Mouse (Mus musculus) embryonic facial prominence, embryonic 11.5 days (tissue): ENCODE measurements around the gene Cdc42ep2. TPM values are rescaled to one million over a fixed set of nuclear protein-coding genes. Genes with fewer than 3 reads are reported as not detected.
A peak's percentile ranks its signal among the peaks of the same experiment; 100 is the strongest.

Source experiments
- ATAC-seq: fragments of 200-750 bp; cut with Nextera tagmentation; replicated peaks from 2 replicates; pipeline ENCODE4 v1.8.0; 2017; ENCODE audit warnings: low read depth; ENCODE audit not compliant: insufficient number of reproducible peaks, low FRiP score, low TSS enrichment
- DNase-seq: peaks from one replicate; pipeline ENCODE4 v3.0.0-alpha.2; 2015; ENCODE audit warnings: low spot score
- H3K27ac ChIP-seq: fragments of 300-500 bp; sonication (generic); replicated peaks from 2 replicates; pipeline ENCODE4 v1.5.1; 2014; ENCODE audit warnings: mild to moderate bottlenecking, low read depth, low read length, control low read depth
- H3K27me3 ChIP-seq: fragments of 300-500 bp; sonication (generic); 2 replicates; pipeline ENCODE4 v1.6.1; 2014; ENCODE audit warnings: mild to moderate bottlenecking, low read length, moderate library complexity, mixed read lengths; ENCODE audit not compliant: control insufficient read depth, insufficient read depth
- H3K36me3 ChIP-seq: fragments of 300-500 bp; sonication (generic); replicated peaks from 2 replicates; pipeline ENCODE4 v1.6.1; 2014; ENCODE audit warnings: low read depth, mild to moderate bottlenecking, low read length, moderate library complexity, mixed read lengths; ENCODE audit not compliant: control insufficient read depth, insufficient read depth
- H3K4me1 ChIP-seq: fragments of 300-500 bp; sonication (generic); 2 replicates; pipeline ENCODE4 v1.6.1; 2014; ENCODE audit warnings: low read length, mixed read lengths; ENCODE audit not compliant: control insufficient read depth, insufficient read depth
- H3K4me2 ChIP-seq: fragments of 300-500 bp; sonication (generic); 2 replicates; pipeline ENCODE4 v1.6.1; 2014; ENCODE audit warnings: low read depth, mild to moderate bottlenecking, control low read depth, low read length, moderate library complexity
- H3K4me3 ChIP-seq: fragments of 300-500 bp; sonication (generic); 2 replicates; pipeline ENCODE4 v1.5.1; 2014; ENCODE audit warnings: low read depth, low read length, control low read depth
- H3K9ac ChIP-seq: fragments of 300-500 bp; sonication (generic); replicated peaks from 2 replicates; pipeline ENCODE4 v1.6.1; 2014; ENCODE audit warnings: mild to moderate bottlenecking, control low read depth, low read length
- H3K9me3 ChIP-seq: fragments of 300-500 bp; sonication (generic); replicated peaks from 2 replicates; pipeline ENCODE4 v1.6.1; 2016; ENCODE audit warnings: mild to moderate bottlenecking, low read length, inconsistent platforms, mixed read lengths; ENCODE audit not compliant: control insufficient read depth
- WGBS: fragments of 180-500 bp; shearing (Covaris S2); extraction: QIAGEN DNeasy Blood & Tissue Kit; methylation state at CpG from one replicate; pipeline ENCODE4 v1.1.7; 2014; 5-methylcytosine and 5-hydroxymethylcytosine counted together
- polyA plus RNA-seq: library from polyadenylated mRNA; unstranded; fragments of >200 nt; fragmentation: Nextera tagmentation; extraction: Ambion mirVana; gene quantifications from 2 replicates; pipeline ENCODE4 v1.2.1, GENCODE M21; 2014

Cdc42ep2 gene
- polyA plus RNA-seq, 1 experiment from 2014 or later, result 2.4 TPM

- DNase-seq, result no peak
- WGBS, result 78% methylated on average over 14 of the region's 14 CpGs
These were observed 5.3 kb upstream of the Cdc42ep2 start for GRCm38 (mm10) chr19:5929634-5930596.

GRCm38 (mm10) chr19:5928546-5928945 lies 3.9 kb upstream of the Cdc42ep2 start:
- Histone ChIP-seq H3K9ac (no peak overlapping the region), H3K9me3 (no peaks in the 10 kb centered on the region), H3K27me3 (peaks cover 4% of the 10 kb centered on the region; the same call in 1 of the 2 replicates), H3K27ac (no peak overlapping the region), H3K4me2 (no peak overlapping the region), H3K4me3 (no peak overlapping the region), H3K36me3 (no peaks in the 10 kb centered on the region), H3K4me1 (no peaks in the 10 kb centered on the region; the same call in 1 of the 2 replicates)
- 58% methylated on average over 3 of the region's 3 CpGs for WGBS
- ATAC-seq (no peak), DNase-seq (peak; percentile 25)

More at GRCm38 (mm10) chr19:5929634-5930596, 5.3 kb upstream of the Cdc42ep2 start:
- no peak overlapping the region for H3K9ac ChIP-seq
- H3K9me3 ChIP-seq, result no peaks in the 10 kb centered on the region
- no peaks in the 10 kb centered on the region; the same call in 1 of the 2 replicates for H3K4me1 ChIP-seq
- no peak overlapping the region for H3K4me3 ChIP-seq
- no peak overlapping the region for H3K27ac ChIP-seq
- peaks cover 4% of the 10 kb centered on the region; the same call in 1 of the 2 replicates for H3K27me3 ChIP-seq
- ATAC-seq, result no peak
- H3K36me3 ChIP-seq, result no peaks in the 10 kb centered on the region
- H3K4me2 ChIP-seq, result no peak overlapping the region

GRCm38 (mm10) chr19:5928104-5928503 lies 3.5 kb upstream of the Cdc42ep2 start:
- H3K4me2 ChIP-seq, result no peak overlapping the region
- H3K27ac ChIP-seq, result no peak overlapping the region
- no peak for ATAC-seq
- H3K9me3 ChIP-seq, result no peaks in the 10 kb centered on the region
- DNase-seq, result no peak
- no peaks in the 10 kb centered on the region for H3K36me3 ChIP-seq
- no peak overlapping the region for H3K4me3 ChIP-seq
- no peaks in the 10 kb centered on the region; the same call in 1 of the 2 replicates for H3K4me1 ChIP-seq
- H3K27me3 ChIP-seq, result peaks cover 4% of the 10 kb centered on the region; the same call in 1 of the 2 replicates
- WGBS, result 67% methylated on average over 6 of the region's 6 CpGs
- no peak overlapping the region for H3K9ac ChIP-seq

- H3K9me3 ChIP-seq, result no peaks in the 10 kb centered on the region
- H3K36me3 ChIP-seq, result no peaks in the 10 kb centered on the region
- H3K9ac ChIP-seq, result no peak overlapping the region
- H3K4me1 ChIP-seq, result no peaks in the 10 kb centered on the region; the same call in 1 of the 2 replicates
- no peak overlapping the region for H3K4me3 ChIP-seq
- DNase-seq (no peak), ATAC-seq (no peak)
- no peak overlapping the region for H3K27ac ChIP-seq
- WGBS, result 60% methylated on average over 8 of the region's 8 CpGs
- H3K27me3 ChIP-seq, result peaks cover 4% of the 10 kb centered on the region; the same call in 1 of the 2 replicates
- H3K4me2 ChIP-seq, result no peak overlapping the region
These were observed 2.9 kb upstream of the Cdc42ep2 start for GRCm38 (mm10) chr19:5927532-5927931.

GRCm38 (mm10) chr19:5927026-5927425 lies 2.4 kb upstream of the Cdc42ep2 start:
- 66% methylated on average over 11 of the region's 11 CpGs for WGBS
- Histone ChIP-seq H3K36me3 (no peaks in the 10 kb centered on the region), H3K27me3 (peaks cover 4% of the 10 kb centered on the region; the same call in 1 of the 2 replicates), H3K27ac (no peak overlapping the region), H3K4me2 (no peak overlapping the region), H3K9ac (no peak overlapping the region), H3K9me3 (no peaks in the 10 kb centered on the region), H3K4me3 (no peak overlapping the region), H3K4me1 (no peaks in the 10 kb centered on the region; the same call in 1 of the 2 replicates)
- ATAC-seq, result no peak
- peak; percentile 13 for DNase-seq

- ATAC-seq, result no peak
- Histone ChIP-seq H3K27ac (no peak overlapping the region), H3K36me3 (no peaks in the 10 kb centered on the region), H3K9me3 (no peaks in the 10 kb centered on the region), H3K4me3 (no peak overlapping the region), H3K4me1 (no peaks in the 10 kb centered on the region; the same call in 1 of the 2 replicates), H3K9ac (no peak overlapping the region), H3K27me3 (peaks cover 4% of the 10 kb centered on the region; the same call in 1 of the 2 replicates), H3K4me2 (peak overlapping the region; percentile 98; the same call in 1 of the 2 replicates)
- DNase-seq, result no peak
- 38% methylated on average over 11 of the region's 11 CpGs for WGBS
These were observed 767 bp upstream of the Cdc42ep2 start for GRCm38 (mm10) chr19:5925311-5925855.

GRCm38 (mm10) chr19:5923990-5924712 lies 465 bp downstream of the Cdc42ep2 start:
- ATAC-seq (peak; percentile 74), DNase-seq (peak; percentile 95)
- Histone ChIP-seq H3K27me3 (peaks cover 4% of the 10 kb centered on the region; the same call in 1 of the 2 replicates), H3K9me3 (no peaks in the 10 kb centered on the region), H3K9ac (peak overlapping the region; percentile 48), H3K4me2 (peak overlapping the region; percentile 98), H3K4me1 (no peaks in the 10 kb centered on the region; the same call in 1 of the 2 replicates), H3K4me3 (peak overlapping the region; percentile 50), H3K36me3 (no peaks in the 10 kb centered on the region), H3K27ac (no peak overlapping the region)
- under 1% methylated on average over 38 of the region's 38 CpGs for WGBS
